Mouse (Mus musculus) limb, embryonic 14.5 days (tissue): Measurements from ENCODE around the gene Rhof. TPM values are rescaled to one million over a fixed set of nuclear protein-coding genes. Genes with fewer than 3 reads are reported as not detected.

ENCODE experiments used
- ATAC-seq: fragments of 200-750 bp; cut with Nextera tagmentation; 2 replicates; pipeline ENCODE4 v1.8.0; 2017; ENCODE audit warnings: low read depth, moderate number of reproducible peaks, moderate TSS enrichment; ENCODE audit not compliant: low FRiP score
- DNase-seq: peaks from one replicate; pipeline ENCODE4 v3.0.0-alpha.2; 2015; ENCODE audit warnings: low spot score
- H3K27ac ChIP-seq: fragments of 300-500 bp; sonication (generic); replicated peaks from 2 replicates; pipeline ENCODE4 v1.5.1; 2014; ENCODE audit warnings: low read depth, mild to moderate bottlenecking, low read length, moderate library complexity, mixed read lengths
- H3K27me3 ChIP-seq: fragments of 300-500 bp; sonication (generic); 2 replicates; pipeline ENCODE4 v1.6.1; 2014; ENCODE audit warnings: low read length, mixed read lengths; ENCODE audit not compliant: control insufficient read depth, insufficient read depth
- H3K36me3 ChIP-seq: fragments of 300-500 bp; sonication (generic); 2 replicates; pipeline ENCODE4 v1.6.1; 2014; ENCODE audit warnings: mild to moderate bottlenecking, low read length, moderate library complexity, mixed read lengths; ENCODE audit not compliant: control insufficient read depth, insufficient read depth
- H3K4me1 ChIP-seq: fragments of 300-500 bp; sonication (generic); 2 replicates; pipeline ENCODE4 v1.6.1; 2014; ENCODE audit warnings: antibody characterized with exemption, low read length, mixed read lengths; ENCODE audit not compliant: control insufficient read depth, insufficient read depth
- H3K4me2 ChIP-seq: fragments of 300-500 bp; sonication (generic); replicated peaks from 2 replicates; pipeline ENCODE4 v1.6.1; 2014; ENCODE audit warnings: low read depth, mild to moderate bottlenecking, low read length, moderate library complexity; ENCODE audit not compliant: severe bottlenecking
- H3K4me3 ChIP-seq: fragments of 300-500 bp; sonication (generic); replicated peaks from 2 replicates; pipeline ENCODE4 v1.5.1; 2014; ENCODE audit warnings: low read length
- H3K9ac ChIP-seq: fragments of 300-500 bp; sonication (generic); 2 replicates; pipeline ENCODE4 v1.6.1; 2014; ENCODE audit warnings: mild to moderate bottlenecking, low read depth, low read length, moderate library complexity; ENCODE audit not compliant: severe bottlenecking
- H3K9me3 ChIP-seq: fragments of 300-500 bp; sonication (generic); 2 replicates; pipeline ENCODE4 v1.6.1; 2016; ENCODE audit warnings: low read length; ENCODE audit not compliant: control insufficient read depth
- POLR2A ChIP-seq: fragments of 200-500 bp; IDR thresholded peaks from 2 replicates; pipeline ENCODE4 v1.8.0; 2012; ENCODE audit warnings: inconsistent platforms, mild to moderate bottlenecking, moderate library complexity, borderline replicate concordance; ENCODE audit not compliant: insufficient read depth, insufficient read length; ENCODE audit errors: extremely low read depth
- WGBS: fragments of 180-500 bp; shearing (Covaris S2); extraction: QIAGEN DNeasy Blood & Tissue Kit; methylation state at CpG from one replicate; pipeline ENCODE4 v1.1.7; 2014; 5-methylcytosine and 5-hydroxymethylcytosine counted together
- polyA plus RNA-seq, 2 experiments: library from polyadenylated mRNA; depleted of rRNA in 1 of 2; stranded (reverse) in 1 of 2; unstranded in 1 of 2; fragments of >200 nt; fragmentation: Nextera tagmentation in 1 of 2; extraction: Ambion mirVana in 1 of 2; gene quantifications; 2 replicates each; pipeline versions ENCODE4 v1.2.1 to v1.2.3; 2012 to 2014

Rhof gene
- polyA plus RNA-seq, 2 experiments = 3.9 to 5.8 TPM

GRCm38 (mm10) chr5:123135471-123136360 lies 3.2 kb upstream of the Rhof start:
- H3K9ac ChIP-seq = peak overlapping the region; percentile 99
- peaks cover 68% of the 10 kb centered on the region for H3K4me1 ChIP-seq
- H3K36me3 ChIP-seq = peaks cover 34% of the 10 kb centered on the region
- no peak for TF ChIP-seq POLR2A
- H3K4me3 ChIP-seq = peak overlapping the region; percentile 93
- ATAC-seq (peak; percentile 1; the same call in 1 of the 2 replicates), DNase-seq (peak; percentile 72)
- peak overlapping the region; percentile 100 for H3K27ac ChIP-seq
- H3K4me2 ChIP-seq = peak overlapping the region; percentile 100
- no peaks in the 10 kb centered on the region for H3K9me3 ChIP-seq
- no peaks in the 10 kb centered on the region for H3K27me3 ChIP-seq
- WGBS = 2% methylated on average over 28 of the region's 30 CpGs

- Histone ChIP-seq H3K9ac (peak overlapping the region; percentile 99), H3K4me1 (peaks cover 68% of the 10 kb centered on the region), H3K4me2 (peak overlapping the region; percentile 100), H3K4me3 (peak overlapping the region; percentile 93), H3K27me3 (no peaks in the 10 kb centered on the region), H3K27ac (peak overlapping the region; percentile 100), H3K9me3 (no peaks in the 10 kb centered on the region), H3K36me3 (peaks cover 42% of the 10 kb centered on the region)
- no peak for DNase-seq
- ATAC-seq = no peak
- WGBS = 32% methylated on average over 8 of the region's 8 CpGs
- no peak for TF ChIP-seq POLR2A
Observed at GRCm38 (mm10) chr5:123134875-123135382, 2.4 kb upstream of the Rhof start.

GRCm38 (mm10) chr5:123134186-123134874 lies 1.8 kb upstream of the Rhof start:
- Histone ChIP-seq H3K36me3 (peaks cover 42% of the 10 kb centered on the region), H3K9ac (no peak overlapping the region), H3K4me3 (peak overlapping the region; percentile 93), H3K27ac (peak overlapping the region; percentile 100), H3K27me3 (no peaks in the 10 kb centered on the region), H3K9me3 (no peaks in the 10 kb centered on the region), H3K4me2 (peak overlapping the region; percentile 100), H3K4me1 (peaks cover 68% of the 10 kb centered on the region)
- peak; percentile 68 for DNase-seq
- no peak for ATAC-seq
- TF ChIP-seq POLR2A = no peak
- 24% methylated on average over 13 of the region's 13 CpGs for WGBS

GRCm38 (mm10) chr5:123133784-123134143 lies 1.3 kb upstream of the Rhof start:
- H3K36me3 ChIP-seq = peaks cover 47% of the 10 kb centered on the region
- H3K9ac ChIP-seq = no peak overlapping the region
- 12% methylated on average over 7 of the region's 7 CpGs for whole genome bisulfite sequencing
- H3K27me3 ChIP-seq = no peaks in the 10 kb centered on the region
- peak overlapping the region; percentile 100 for H3K27ac ChIP-seq
- ATAC-seq (peak; percentile 21), DNase-seq (peak; percentile 75)
- H3K4me1 ChIP-seq = peaks cover 68% of the 10 kb centered on the region
- no peak for TF ChIP-seq POLR2A
- H3K9me3 ChIP-seq = no peaks in the 10 kb centered on the region
- peak overlapping the region; percentile 93; the same call in 1 of the 2 replicates for H3K4me3 ChIP-seq
- H3K4me2 ChIP-seq = peak overlapping the region; percentile 100
